Mouse (Mus musculus): ENCODE measurements at regions not wholly inside any gene's neighbourhood (a gene's known extent, or its start where the extent isn't known, plus 50 kb on each side); places are given as distances from the start of the nearest gene placed in this dataset.

DNA sequence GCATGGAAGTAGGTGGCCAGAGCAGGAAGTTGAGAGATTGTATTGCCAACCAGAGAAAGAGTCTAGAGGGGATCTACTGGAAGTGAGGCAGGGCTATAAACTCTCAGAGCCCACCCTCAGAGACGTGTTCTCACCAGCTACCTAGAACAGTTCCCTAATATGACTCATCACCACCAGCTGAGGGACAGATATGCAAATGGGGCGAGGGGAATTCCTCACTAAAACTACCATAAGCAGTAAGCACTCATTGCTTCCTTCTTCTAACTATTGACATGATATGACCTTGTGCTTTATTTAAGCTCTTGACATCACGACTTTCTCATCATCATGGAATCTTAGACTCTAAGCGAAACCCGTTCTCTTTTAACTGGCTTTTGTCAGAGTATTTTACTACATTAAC, 101.2 kb upstream of the Isl1 start:
- no peak for DNase-seq

All from layer of hippocampus, adult 9-11 months (tissue).